Mouse (Mus musculus) MEL (cell line): ENCODE results near the gene Fancc. TPM values are rescaled to one million over a fixed set of nuclear protein-coding genes. Genes with fewer than 3 reads are reported as not detected.

Experiments used
- DNase-seq: peaks from one replicate; pipeline ENCODE4 v3.0.0; 2011; ENCODE audit warnings: low read depth, low spot score
- H3K27ac ChIP-seq: 2 replicates; pipeline ENCODE4 v1.5.1; 2012; ENCODE audit warnings: low read depth, mild to moderate bottlenecking, control low read depth, low read length, moderate library complexity; ENCODE audit not compliant: control insufficient read depth
- H3K27me3 ChIP-seq, 2 experiments: fragments of 150-350 bp in 1 of 2; sonication (generic) in 1 of 2; 2 replicates each; pipeline ENCODE4 v1.6.1; 2012; ENCODE audit warnings: low read length in 2 of 2, mild to moderate bottlenecking in 2 of 2, improper control_type of control experiment in 1 of 2, moderate library complexity in 1 of 2; ENCODE audit not compliant: insufficient read depth in 2 of 2, control insufficient read depth in 1 of 2
- H3K36me3 ChIP-seq, 2 experiments: 2 replicates each; pipeline ENCODE4 v1.6.1; 2012 to 2014; ENCODE audit warnings: low read length in 2 of 2, improper control_type of control experiment in 1 of 2, inconsistent platforms in 1 of 2, mild to moderate bottlenecking in 1 of 2; ENCODE audit not compliant: insufficient read depth in 2 of 2, control insufficient read depth in 1 of 2
- H3K4me1 ChIP-seq, 2 experiments: fragments of 150-350 bp in 1 of 2; sonication (generic) in 1 of 2; 2 replicates each; pipeline ENCODE4 v1.6.1; 2012; ENCODE audit warnings: low read length in 2 of 2, improper control_type of control experiment in 1 of 2, mild to moderate bottlenecking in 1 of 2; ENCODE audit not compliant: insufficient read depth in 2 of 2, control insufficient read depth in 1 of 2
- H3K4me3 ChIP-seq, 2 experiments: fragments of 150-350 bp in 1 of 2; sonication (generic) in 1 of 2; 2 replicates each; pipeline ENCODE4 v1.5.1; 2012; ENCODE audit warnings: low read depth in 2 of 2, low read length in 2 of 2, mild to moderate bottlenecking in 2 of 2, moderate library complexity in 2 of 2, control low read depth in 1 of 2, improper control_type of control experiment in 1 of 2; ENCODE audit not compliant: control insufficient read depth in 1 of 2, insufficient read depth in 1 of 2
- H3K79me2 ChIP-seq: 2 replicates; pipeline ENCODE4 v1.6.1; 2012; ENCODE audit warnings: mild to moderate bottlenecking, low read length, moderate library complexity; ENCODE audit not compliant: control insufficient read depth, poor library complexity, insufficient read depth
- H3K9ac ChIP-seq: 2 replicates; pipeline ENCODE4 v1.6.1; 2012; ENCODE audit warnings: low read depth, mild to moderate bottlenecking, control low read depth, low read length, moderate library complexity; ENCODE audit not compliant: control insufficient read depth, poor library complexity, severe bottlenecking
- H3K9me3 ChIP-seq: fragments of 150-350 bp; sonication (generic); replicated peaks from 2 replicates; pipeline ENCODE4 v1.6.1; 2012; ENCODE audit warnings: mild to moderate bottlenecking, low read length, improper control_type of control experiment, moderate library complexity; ENCODE audit not compliant: insufficient read depth
- CHD2 ChIP-seq: IDR thresholded peaks from 2 replicates; pipeline ENCODE4 v1.6.1; 2011; ENCODE audit warnings: low read length, improper control_type of control experiment
- CTCF ChIP-seq, 3 experiments: IDR thresholded peaks in 2 of 3; conservative IDR thresholded peaks in 1 of 3; 2 replicates each; pipeline ENCODE4 v1.5.1; 2011 to 2012; ENCODE audit warnings: low read length in 3 of 3, low read depth in 2 of 3, mild to moderate bottlenecking in 2 of 3, improper control_type of control experiment in 1 of 3, inconsistent platforms in 1 of 3, mixed read lengths in 1 of 3, moderate library complexity in 1 of 3; ENCODE audit not compliant: control insufficient read depth in 1 of 3, insufficient read depth in 1 of 3, poor library complexity in 1 of 3, severe bottlenecking in 1 of 3
- E2F4 ChIP-seq: IDR thresholded peaks from 2 replicates; pipeline ENCODE4 v1.6.1; 2011; ENCODE audit warnings: low read depth, low read length, improper control_type of control experiment, borderline replicate concordance
- HCFC1 ChIP-seq: IDR thresholded peaks from 2 replicates; pipeline ENCODE4 v1.6.1; 2012; ENCODE audit warnings: low read depth, mild to moderate bottlenecking, inconsistent platforms, low read length, improper control_type of control experiment, moderate library complexity
- JUND ChIP-seq: IDR thresholded peaks from 2 replicates; pipeline ENCODE4 v1.6.1; 2011; ENCODE audit warnings: low read depth, mild to moderate bottlenecking, improper control_type of control experiment, low read length
- KAT2A ChIP-seq: conservative IDR thresholded peaks from 2 replicates; pipeline ENCODE4 v1.6.1; 2012; ENCODE audit warnings: low read depth, low read length, improper control_type of control experiment, inconsistent platforms
- MAFK ChIP-seq: IDR thresholded peaks from 2 replicates; pipeline ENCODE4 v1.6.1; 2011; ENCODE audit warnings: low read depth, mild to moderate bottlenecking, low read length, improper control_type of control experiment, borderline replicate concordance
- MAX ChIP-seq: IDR thresholded peaks from 2 replicates; pipeline ENCODE4 v1.6.1; 2011; ENCODE audit warnings: low read length, improper control_type of control experiment
- MXI1 ChIP-seq: IDR thresholded peaks from 2 replicates; pipeline ENCODE4 v1.6.1; 2011; ENCODE audit warnings: mild to moderate bottlenecking, low read depth, low read length, improper control_type of control experiment
- MYB ChIP-seq: IDR thresholded peaks from 2 replicates; pipeline ENCODE4 v1.6.1; 2011; ENCODE audit warnings: mild to moderate bottlenecking, low read depth, low read length, improper control_type of control experiment
- NRF1 ChIP-seq: IDR thresholded peaks from 2 replicates; pipeline ENCODE4 v1.6.1; 2014; ENCODE audit warnings: low read depth, mild to moderate bottlenecking, inconsistent platforms, low read length, improper control_type of control experiment, moderate library complexity; ENCODE audit not compliant: poor library complexity, insufficient read depth, severe bottlenecking
- POLR2AphosphoS5 ChIP-seq: IDR thresholded peaks from 2 replicates; pipeline ENCODE4 v1.6.1; 2012; ENCODE audit warnings: low read depth, borderline replicate concordance, mild to moderate bottlenecking, inconsistent platforms, low read length, moderate library complexity, mixed read lengths
- RCOR1 ChIP-seq: IDR thresholded peaks from 2 replicates; pipeline ENCODE4 v1.6.1; 2012; ENCODE audit warnings: low read depth, mild to moderate bottlenecking, inconsistent platforms, low read length, improper control_type of control experiment
- SMC3 ChIP-seq: IDR thresholded peaks from 2 replicates; pipeline ENCODE4 v1.6.1; 2011; ENCODE audit warnings: low read depth, low read length, improper control_type of control experiment
- TCF12 ChIP-seq: IDR thresholded peaks from 2 replicates; pipeline ENCODE4 v1.6.1; 2014; ENCODE audit warnings: low read depth, mild to moderate bottlenecking, inconsistent platforms, low read length, improper control_type of control experiment, moderate library complexity
- UBTF ChIP-seq: IDR thresholded peaks from 2 replicates; pipeline ENCODE4 v1.6.1; 2012; ENCODE audit warnings: low read depth, mild to moderate bottlenecking, inconsistent platforms, low read length, improper control_type of control experiment, moderate library complexity, borderline replicate concordance; ENCODE audit not compliant: insufficient read depth
- USF1 ChIP-seq: IDR thresholded peaks from 2 replicates; pipeline ENCODE4 v1.6.1; 2014; ENCODE audit warnings: low read depth, mild to moderate bottlenecking, inconsistent platforms, low read length, improper control_type of control experiment, moderate library complexity
- ZC3H11A ChIP-seq: IDR thresholded peaks from 2 replicates; pipeline ENCODE4 v1.6.1; 2012; ENCODE audit warnings: low read depth, mild to moderate bottlenecking, inconsistent platforms, low read length, improper control_type of control experiment
- polyA plus RNA-seq, 2 experiments: library from polyadenylated mRNA; stranded (reverse) in 1 of 2; unstranded in 1 of 2; fragments of >175 nt in 1 of 2; fragments of >200 nt in 1 of 2; gene quantifications; 2 replicates each; pipeline versions ENCODE4 v1.2.1 to v1.2.4; 2012; ENCODE audit warnings: low replicate concordance in 2 of 2, low read depth in 1 of 2; ENCODE audit not compliant: insufficient read length in 2 of 2, insufficient read depth in 1 of 2, missing spikeins in 1 of 2
- total RNA-seq: library from RNA; depleted of rRNA; stranded (reverse); fragments of 300-350 nt; gene quantifications from 2 replicates; pipeline ENCODE4 v1.2.3, GENCODE M21; 2012

Fancc gene
- total and polyA plus RNA-seq, 3 experiments = 4.0 to 5.5 TPM; not detected in 1

DNA sequence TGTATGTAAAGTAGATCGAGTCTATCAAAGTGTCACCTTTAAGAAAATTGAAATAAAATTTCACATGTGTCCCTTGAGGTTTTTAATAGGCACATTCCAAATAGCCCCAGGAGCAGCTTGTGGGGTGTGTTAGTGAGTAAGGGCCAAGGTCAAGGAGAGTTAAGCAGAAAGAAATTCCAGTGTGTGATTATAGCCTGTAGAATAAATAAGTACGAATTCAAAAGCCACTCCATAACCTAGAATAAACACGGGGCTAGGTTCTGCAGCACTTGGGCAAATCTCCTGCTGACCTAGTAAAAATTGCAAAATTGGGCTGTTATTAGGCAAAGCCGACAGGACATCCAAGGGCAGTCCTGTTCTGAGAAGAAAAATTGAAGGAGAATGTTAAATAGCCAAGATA lies 37.9 kb upstream of the Fancc start:
- Histone ChIP-seq H3K79me2 (no peaks in the 10 kb centered on the region), H3K4me3 (no peak overlapping the region), H3K9ac (no peak overlapping the region), H3K27ac (no peak overlapping the region), H3K4me1 (no peaks in the 10 kb centered on the region), H3K36me3 (peaks cover 0 to 30% of the 10 kb centered on the region in 2 experiments; a peak in 2 of 4 replicates), H3K9me3 (no peaks in the 10 kb centered on the region), H3K27me3 (no peaks in the 10 kb centered on the region)
- DNase-seq = no peak
- TF ChIP-seq MYB = no peak
- no peak for TF ChIP-seq MXI1
- TF ChIP-seq KAT2A = no peak
- no peak for TF ChIP-seq E2F4
- TF ChIP-seq CTCF (IDR thresholded peaks at IDR 0.05 in 2 of 3, conservative IDR thresholded peaks at IDR 0.05 in 1 of 3; ENCODE audit: control insufficient read depth in 1 of 3, insufficient read depth in 1 of 3, low read depth in 2 of 3, low read length in 3 of 3, poor library complexity in 1 of 3, severe bottlenecking in 1 of 3) = no peak
- TF ChIP-seq MAFK = no peak
- TF ChIP-seq TCF12 = no peak
- TF ChIP-seq HCFC1 = no peak
- TF ChIP-seq JUND = no peak
- TF ChIP-seq ZC3H11A = no peak
- TF ChIP-seq CHD2 = no peak
- TF ChIP-seq USF1 = no peak

DNA sequence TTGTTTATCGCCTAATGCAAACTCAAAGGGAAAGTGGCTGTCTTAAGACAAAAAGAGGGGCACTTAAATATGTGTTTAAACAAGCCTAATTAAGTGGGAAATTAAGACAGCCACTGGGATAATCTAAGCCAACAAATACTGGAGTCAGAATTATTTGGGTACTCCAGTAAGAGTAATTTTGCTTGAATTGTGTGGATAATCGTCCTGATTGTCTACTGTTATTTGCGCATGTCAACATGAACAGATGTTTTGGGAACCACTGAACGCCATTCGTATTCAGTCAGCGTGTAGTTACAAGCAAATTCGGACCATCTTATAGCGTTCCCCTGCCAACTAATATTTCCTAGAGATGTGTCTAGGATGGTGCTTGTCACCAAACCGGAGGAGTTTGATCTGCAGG lies 33.8 kb upstream of the Fancc start:
- Histone ChIP-seq H3K79me2 (no peaks in the 10 kb centered on the region), H3K27me3 (no peaks in the 10 kb centered on the region), H3K27ac (no peak overlapping the region), H3K36me3 (peaks cover 0 to 30% of the 10 kb centered on the region in 2 experiments; a peak in 2 of 4 replicates), H3K9ac (no peak overlapping the region), H3K9me3 (no peaks in the 10 kb centered on the region), H3K4me3 (no peak overlapping the region), H3K4me1 (no peaks in the 10 kb centered on the region)
- no peak for DNase-seq
- TF ChIP-seq RCOR1 (no peak), UBTF (no peak), USF1 (no peak), NRF1 (no peak), MAX (no peak), MXI1 (no peak), POLR2AphosphoS5 (no peak), CTCF (IDR thresholded peaks at IDR 0.05 in 2 of 3, conservative IDR thresholded peaks at IDR 0.05 in 1 of 3; ENCODE audit: control insufficient read depth in 1 of 3, insufficient read depth in 1 of 3, low read depth in 2 of 3, low read length in 3 of 3, poor library complexity in 1 of 3, severe bottlenecking in 1 of 3) (no peak), SMC3 (no peak), MYB (no peak), TCF12 (no peak)
